Mouse (Mus musculus) macrophage (primary cell): ENCODE results near the gene Itga1. TPM values are rescaled to one million over a fixed set of nuclear protein-coding genes. Genes with fewer than 3 reads are reported as not detected.

Experiments
- H3K27ac ChIP-seq: fragments of 350-480 bp; formaldehyde crosslinking; 2 replicates; pipeline ENCODE4 v1.9.0; 2021
- H3K36me3 ChIP-seq: fragments of 350-480 bp; formaldehyde crosslinking; 2 replicates; pipeline ENCODE4 v1.9.0; 2021; ENCODE audit errors: inconsistent target
- H3K4me3 ChIP-seq: fragments of 350-480 bp; formaldehyde crosslinking; 2 replicates; pipeline ENCODE4 v1.9.0; 2021; ENCODE audit errors: inconsistent target
- H3K79me2 ChIP-seq: fragments of 350-480 bp; formaldehyde crosslinking; 2 replicates; pipeline ENCODE4 v1.9.0; 2021; ENCODE audit errors: inconsistent target
- WGBS: methylation state at CpG from one replicate; pipeline ENCODE4 v1.1.7; 2026; ENCODE audit warnings: inconsistent platforms; ENCODE audit not compliant: missing documents; 5-methylcytosine and 5-hydroxymethylcytosine counted together
- polyA plus RNA-seq: library from polyadenylated mRNA; stranded (reverse); fragments of 250-400 nt; gene quantifications from 3 replicates; pipeline ENCODE4 v1.2.4, GENCODE M21; 2018; ENCODE audit warnings: inconsistent platforms

Gene Itga1
- polyA plus RNA-seq, 1 experiment from 2014 or later = 0.33 TPM

DNA sequence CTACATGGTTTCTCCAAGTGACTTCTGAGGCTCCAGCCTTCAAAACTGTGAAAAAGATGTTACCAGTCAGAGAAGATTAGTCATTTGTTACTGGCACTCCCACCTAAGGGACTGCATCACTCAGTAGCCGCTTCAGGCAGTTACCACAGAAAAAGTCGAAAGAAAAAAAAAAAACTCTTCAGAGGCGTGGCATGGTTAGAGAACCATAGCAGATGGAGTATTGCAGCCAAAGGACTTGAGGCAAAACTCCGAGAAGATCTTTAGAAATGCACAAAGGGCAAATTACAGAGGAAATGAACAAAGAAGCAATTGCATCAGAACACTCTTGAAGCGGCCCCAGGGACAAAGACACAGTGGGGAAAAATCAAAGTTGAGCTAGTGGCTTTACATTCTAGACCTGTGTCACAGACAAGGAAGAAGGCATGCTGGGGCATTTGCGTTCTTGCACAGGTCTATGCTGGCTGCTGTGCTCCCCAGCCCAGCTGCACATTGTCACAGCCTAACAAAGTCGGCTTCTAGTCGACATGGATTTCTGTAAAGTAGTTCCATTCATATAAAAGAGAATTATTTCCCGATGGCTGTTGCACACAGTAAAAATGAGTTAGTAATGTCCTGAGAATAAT, 95.4 kb downstream of the Itga1 start:
- WGBS = 78% methylated on average over 9 of the region's 9 CpGs
- Histone ChIP-seq H3K27ac (no peak overlapping the region), H3K36me3 (no peaks in the 10 kb centered on the region), H3K4me3 (no peak overlapping the region), H3K79me2 (no peaks in the 10 kb centered on the region)

DNA sequence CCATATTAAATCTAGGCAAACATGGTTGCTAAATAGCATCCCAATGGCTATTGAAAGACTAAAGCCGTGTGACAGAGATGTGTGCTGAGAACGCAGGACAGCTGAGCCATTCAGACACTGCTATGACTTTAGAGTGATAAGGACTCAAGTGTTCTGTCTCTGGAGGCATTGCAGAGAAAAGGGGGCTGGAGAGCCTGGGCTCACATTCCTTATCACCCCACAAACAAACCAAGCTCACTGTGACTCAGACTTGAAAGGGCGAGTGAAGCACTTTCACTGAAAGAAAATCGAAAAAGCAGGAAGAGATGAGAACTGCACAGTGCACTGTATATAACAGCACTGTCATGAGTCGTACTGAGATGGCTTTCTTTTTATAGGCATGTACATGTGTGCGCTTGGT, 96.4 kb downstream of the Itga1 start:
- Histone ChIP-seq H3K4me3 (no peak overlapping the region), H3K36me3 (no peaks in the 10 kb centered on the region), H3K79me2 (no peaks in the 10 kb centered on the region), H3K27ac (no peak overlapping the region)
- 79% methylated on average over 6 of the region's 6 CpGs for WGBS

DNA sequence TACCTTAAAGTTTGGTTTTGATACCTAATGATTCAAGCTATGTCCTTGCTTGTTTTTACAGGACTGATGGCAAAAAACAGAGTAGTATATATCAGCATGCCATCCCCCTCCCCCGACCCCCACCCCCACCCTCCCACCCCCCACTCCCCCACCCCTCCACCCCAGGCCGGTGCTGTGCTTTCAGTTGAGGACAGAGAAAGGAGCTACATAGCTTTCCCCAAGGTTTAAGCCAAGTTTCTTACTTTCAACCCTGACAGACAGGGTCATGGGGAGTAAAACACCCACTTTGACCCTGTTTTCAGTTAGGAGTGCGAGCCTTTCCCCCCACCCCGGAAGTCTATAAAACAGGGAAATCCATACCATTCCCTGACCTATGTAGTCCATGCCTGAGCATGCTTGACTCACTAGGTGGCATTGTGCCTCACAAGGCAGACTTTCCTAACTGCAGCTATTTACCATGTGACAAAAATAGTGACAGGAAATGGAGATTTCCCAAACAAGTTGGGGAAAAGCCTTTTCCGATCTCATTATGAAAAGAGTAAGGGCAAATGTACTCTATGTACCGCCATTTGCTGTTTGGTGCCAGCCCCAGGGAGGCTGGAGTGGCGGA, 98.2 kb downstream of the Itga1 start:
- WGBS = 73% methylated on average over 5 of the region's 7 CpGs

DNA sequence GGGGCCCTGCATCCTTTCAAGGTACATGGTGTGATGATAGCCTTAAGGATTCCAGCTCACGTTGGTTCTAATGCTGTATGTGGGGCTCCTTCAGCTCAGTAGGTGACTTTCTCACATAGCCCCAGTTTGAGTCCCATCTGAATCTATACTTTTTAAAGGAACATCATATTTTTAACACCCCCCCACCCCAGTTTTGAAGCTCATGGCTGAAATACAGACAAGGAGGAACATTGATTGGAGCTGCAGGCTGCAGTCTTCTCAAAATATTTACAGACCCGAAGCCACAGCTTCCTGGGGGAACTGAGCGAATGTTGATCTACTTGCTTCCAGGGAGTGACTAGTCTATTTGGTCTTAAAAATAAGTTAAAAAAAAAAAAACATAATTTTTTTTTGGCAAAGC, 98.9 kb downstream of the Itga1 start:
- Histone ChIP-seq H3K27ac (no peak overlapping the region), H3K36me3 (no peaks in the 10 kb centered on the region), H3K4me3 (no peak overlapping the region), H3K79me2 (no peaks in the 10 kb centered on the region)
- WGBS = 68% methylated on average over 3 of the region's 3 CpGs

More for the DNA sequence above, 98.2 kb downstream of the Itga1 start:
- H3K4me3 ChIP-seq = no peak overlapping the region
- no peaks in the 10 kb centered on the region for H3K36me3 ChIP-seq
- no peaks in the 10 kb centered on the region for H3K79me2 ChIP-seq
- H3K27ac ChIP-seq = no peak overlapping the region

DNA sequence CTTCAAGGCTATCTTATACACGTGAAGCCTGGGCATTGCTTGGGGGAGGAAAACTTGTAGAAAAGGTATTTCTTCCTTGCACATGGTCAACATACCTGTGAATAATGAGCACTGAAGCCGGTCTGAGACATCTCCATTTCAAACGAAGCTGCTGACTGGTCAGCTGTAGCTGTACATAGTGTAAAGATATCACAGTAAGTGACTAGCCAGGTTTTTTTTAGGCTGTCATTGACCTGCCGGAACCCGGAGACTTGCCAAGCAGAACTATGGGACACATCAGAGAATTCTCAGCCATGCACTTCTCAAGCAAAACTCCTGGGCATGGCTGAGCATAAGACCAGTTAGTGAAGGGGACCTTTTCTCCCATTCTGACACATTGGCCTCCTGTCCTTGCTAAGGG, 99.6 kb downstream of the Itga1 start:
- H3K4me3 ChIP-seq = no peak overlapping the region

DNA sequence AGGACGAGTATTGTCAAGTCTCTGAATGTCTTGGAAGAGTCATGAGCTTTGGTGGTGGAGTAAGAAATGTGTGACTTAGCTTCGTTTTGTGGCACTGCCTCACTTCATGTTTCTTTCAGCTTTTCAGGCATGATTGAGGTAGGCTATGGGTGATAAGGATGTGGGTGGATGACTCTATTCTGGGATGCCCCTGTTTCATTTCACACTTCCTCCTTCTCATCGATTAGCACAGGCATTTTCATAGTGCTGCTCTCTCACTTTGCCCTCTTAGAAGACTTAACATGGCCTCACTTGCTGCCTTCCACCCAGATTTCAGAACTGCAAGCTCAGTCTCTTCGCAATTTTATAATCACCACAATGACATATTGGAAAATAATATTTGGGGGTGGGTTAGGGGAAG, 102.2 kb downstream of the Itga1 start:
- no peaks in the 10 kb centered on the region for H3K79me2 ChIP-seq
- no peaks in the 10 kb centered on the region for H3K36me3 ChIP-seq

More for the DNA sequence above, 99.6 kb downstream of the Itga1 start:
- WGBS = 94% methylated on average over 5 of the region's 5 CpGs
- no peak overlapping the region for H3K27ac ChIP-seq
- H3K36me3 ChIP-seq = no peaks in the 10 kb centered on the region
- no peaks in the 10 kb centered on the region for H3K79me2 ChIP-seq

DNA sequence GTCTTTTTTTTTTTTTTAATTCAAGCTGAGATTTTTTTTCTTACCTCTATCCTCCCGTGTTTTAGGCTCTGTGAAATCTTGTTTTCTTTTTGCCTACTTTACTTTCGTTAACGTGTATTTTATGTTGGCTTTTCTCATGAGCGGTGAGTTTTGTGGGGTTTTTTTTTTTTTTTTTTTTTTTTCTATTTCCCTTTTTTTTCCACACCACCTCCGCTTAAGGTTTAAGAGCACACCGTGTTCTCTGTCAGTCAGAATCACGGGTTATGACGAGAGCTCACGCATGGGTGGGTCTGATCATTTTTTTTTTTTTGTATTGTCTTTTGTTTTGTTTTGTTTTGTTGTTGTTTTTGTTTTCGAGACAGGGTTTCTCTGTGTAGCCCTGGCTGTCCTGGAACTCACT, 103.7 kb downstream of the Itga1 start:
- 93% methylated on average over 8 of the region's 10 CpGs for whole genome bisulfite sequencing
- Histone ChIP-seq H3K4me3 (no peak overlapping the region), H3K36me3 (no peaks in the 10 kb centered on the region), H3K79me2 (no peaks in the 10 kb centered on the region), H3K27ac (no peak overlapping the region)

More for the DNA sequence above, 102.2 kb downstream of the Itga1 start:
- 57% methylated on average over 4 of the region's 4 CpGs for WGBS
- Histone ChIP-seq H3K27ac (no peak overlapping the region), H3K4me3 (no peak overlapping the region)

DNA sequence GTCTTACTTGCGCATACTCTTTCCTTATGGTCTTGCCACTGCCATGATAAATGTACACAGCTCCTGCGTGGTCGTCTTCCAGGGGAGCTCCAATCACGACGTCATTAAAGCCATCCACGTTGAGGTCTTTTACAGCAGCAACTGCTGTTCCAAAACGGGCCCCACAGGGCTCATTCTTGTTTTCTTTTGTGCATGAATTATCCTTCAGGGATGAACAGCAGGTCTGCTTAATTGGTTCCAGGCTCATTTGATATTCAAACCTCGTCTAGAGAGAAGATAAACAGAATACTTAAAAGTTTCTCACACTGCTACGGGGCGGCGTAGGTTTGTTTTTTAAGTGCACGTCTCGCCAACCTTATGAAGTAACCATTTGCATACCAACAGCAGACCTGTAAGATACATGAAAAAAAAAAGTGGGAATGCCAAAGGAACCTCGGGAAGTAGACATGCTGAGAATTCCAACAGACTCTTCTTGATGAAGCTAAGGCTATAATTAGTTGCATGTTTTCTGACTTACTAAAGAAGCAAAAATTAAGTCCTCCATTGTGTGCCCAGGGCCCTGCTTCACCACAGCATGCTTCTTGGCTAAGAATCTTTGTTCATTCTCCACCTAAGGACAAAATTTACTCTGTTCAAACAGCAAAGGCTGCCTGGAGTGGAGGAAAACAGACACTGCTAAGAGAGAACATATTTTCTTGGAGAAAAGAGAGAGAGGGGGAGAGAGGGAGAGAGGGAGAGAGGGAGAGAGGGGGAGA, 109.3 kb downstream of the Itga1 start:
- WGBS = 87% methylated on average over 14 of the region's 14 CpGs
- H3K79me2 ChIP-seq = no peaks in the 10 kb centered on the region
- H3K27ac ChIP-seq = no peak overlapping the region
- H3K4me3 ChIP-seq = no peak overlapping the region
- no peaks in the 10 kb centered on the region for H3K36me3 ChIP-seq

DNA sequence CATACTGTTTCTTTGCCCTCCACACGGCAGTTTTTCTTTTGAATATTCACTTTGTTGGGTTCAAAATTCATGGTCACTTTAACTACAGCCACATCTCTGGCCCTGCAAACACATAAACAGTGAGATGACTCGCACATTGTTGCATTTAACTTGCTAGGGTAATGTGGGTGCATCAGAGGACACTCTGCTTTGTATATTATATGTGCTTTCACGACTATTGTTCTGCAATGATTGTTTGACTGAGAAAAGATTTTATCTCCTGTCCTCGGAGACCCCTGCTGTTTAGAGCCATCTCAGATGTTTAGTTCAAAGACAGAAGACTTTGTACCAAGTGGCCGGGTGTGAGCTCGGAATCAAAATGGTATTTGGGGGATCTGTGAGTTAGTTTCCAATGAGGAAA, 114.1 kb downstream of the Itga1 start:
- Histone ChIP-seq H3K79me2 (no peaks in the 10 kb centered on the region), H3K4me3 (no peak overlapping the region), H3K36me3 (no peaks in the 10 kb centered on the region), H3K27ac (no peak overlapping the region)
- 85% methylated on average over 6 of the region's 6 CpGs for WGBS

DNA sequence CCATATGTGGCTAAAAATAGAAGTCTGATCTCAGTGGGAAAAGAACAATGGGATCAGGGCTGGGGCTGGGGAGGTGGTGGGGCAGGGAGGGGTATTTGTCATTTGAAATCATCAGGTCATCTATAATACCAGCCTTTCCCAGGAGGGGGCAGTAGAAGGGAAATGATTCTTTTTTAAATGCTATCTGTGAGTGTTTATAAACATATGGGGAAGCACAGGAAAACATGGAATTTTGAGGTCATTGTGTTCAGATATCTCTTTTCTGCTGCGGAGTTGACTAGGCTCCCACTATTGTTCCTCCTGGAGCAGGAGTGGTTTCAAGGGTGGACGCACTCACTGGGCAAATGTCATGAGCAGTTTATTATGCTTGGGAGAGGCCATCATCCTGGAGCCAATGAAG, 114.6 kb downstream of the Itga1 start:
- Histone ChIP-seq H3K36me3 (no peaks in the 10 kb centered on the region), H3K4me3 (no peak overlapping the region), H3K27ac (no peak overlapping the region), H3K79me2 (no peaks in the 10 kb centered on the region)
- 69% methylated on average over 2 of the region's 2 CpGs for WGBS

DNA sequence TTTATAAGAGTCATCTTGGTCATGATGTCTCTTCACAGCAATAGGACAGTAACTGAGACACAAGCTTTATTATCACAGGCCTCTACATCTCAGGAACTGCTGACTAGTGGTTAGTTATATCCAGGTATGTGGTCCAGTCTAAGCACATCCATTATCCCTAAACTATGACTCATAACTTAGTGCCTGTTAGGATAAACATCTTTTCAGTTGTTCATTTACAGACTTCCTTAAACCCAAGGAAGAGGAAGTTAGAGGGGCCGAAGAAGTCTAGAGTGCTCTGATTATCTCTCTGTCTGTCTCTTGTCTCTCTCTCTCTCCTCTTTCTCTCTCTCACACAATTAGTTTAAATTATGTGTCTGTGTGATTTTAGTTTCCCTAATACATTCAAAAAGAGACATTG, 117.1 kb downstream of the Itga1 start:
- 13% methylated on average over 1 of the region's 1 CpGs for WGBS
- Histone ChIP-seq H3K79me2 (no peaks in the 10 kb centered on the region), H3K4me3 (no peak overlapping the region), H3K36me3 (no peaks in the 10 kb centered on the region), H3K27ac (no peak overlapping the region)

DNA sequence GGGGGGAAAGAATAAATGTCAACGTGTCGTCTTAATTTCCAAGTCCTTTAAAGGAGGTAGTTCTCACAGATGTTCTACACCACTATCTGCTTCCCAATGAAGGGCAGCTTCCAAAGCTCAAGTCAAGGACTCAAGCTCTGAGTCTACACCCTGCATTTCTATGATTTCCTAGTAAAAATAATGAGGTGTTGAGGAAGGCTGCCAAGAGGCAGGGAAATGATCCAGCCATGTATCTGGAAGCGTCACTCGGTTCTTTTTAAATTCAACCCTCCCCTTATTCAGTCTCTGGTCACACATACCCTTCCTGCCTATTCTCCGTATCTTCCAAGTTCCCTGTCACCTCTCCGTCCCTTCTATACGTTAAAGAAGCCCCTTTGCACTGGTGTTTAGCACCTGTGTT, 118.6 kb downstream of the Itga1 start:
- Histone ChIP-seq H3K4me3 (no peak overlapping the region), H3K27ac (no peak overlapping the region), H3K79me2 (no peaks in the 10 kb centered on the region), H3K36me3 (no peaks in the 10 kb centered on the region)
- 95% methylated on average over 7 of the region's 7 CpGs for WGBS

DNA sequence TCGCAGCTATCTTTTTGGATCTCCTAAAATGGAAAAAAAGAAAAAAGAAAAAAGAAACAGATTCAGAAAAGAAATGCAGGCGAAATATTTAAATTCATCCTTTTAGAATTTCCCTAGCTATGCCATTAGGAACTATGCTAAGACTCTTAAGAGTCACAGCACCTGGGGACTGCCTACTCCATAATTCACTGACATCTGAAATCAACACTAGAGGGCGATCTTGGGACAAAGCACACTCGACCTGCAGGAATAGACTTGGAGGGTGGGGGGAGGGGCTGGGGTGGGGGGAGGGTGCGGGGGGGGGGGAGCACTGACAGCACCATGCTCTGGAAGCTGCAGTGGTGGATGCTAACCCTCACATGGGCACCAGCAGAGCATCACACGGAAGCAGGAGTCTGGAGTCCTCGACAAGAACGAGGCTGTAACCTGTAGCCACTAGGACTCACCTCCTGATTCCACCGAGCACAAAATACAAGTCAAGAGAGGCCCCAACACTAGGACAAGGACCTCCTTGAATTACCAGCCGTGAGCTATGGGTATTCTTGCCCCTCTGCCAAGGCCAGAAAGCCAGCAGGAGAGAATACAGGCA, 120.8 kb downstream of the Itga1 start:
- WGBS = 66% methylated on average over 9 of the region's 10 CpGs
- Histone ChIP-seq H3K36me3 (no peaks in the 10 kb centered on the region), H3K4me3 (no peak overlapping the region), H3K27ac (no peak overlapping the region), H3K79me2 (no peaks in the 10 kb centered on the region)

DNA sequence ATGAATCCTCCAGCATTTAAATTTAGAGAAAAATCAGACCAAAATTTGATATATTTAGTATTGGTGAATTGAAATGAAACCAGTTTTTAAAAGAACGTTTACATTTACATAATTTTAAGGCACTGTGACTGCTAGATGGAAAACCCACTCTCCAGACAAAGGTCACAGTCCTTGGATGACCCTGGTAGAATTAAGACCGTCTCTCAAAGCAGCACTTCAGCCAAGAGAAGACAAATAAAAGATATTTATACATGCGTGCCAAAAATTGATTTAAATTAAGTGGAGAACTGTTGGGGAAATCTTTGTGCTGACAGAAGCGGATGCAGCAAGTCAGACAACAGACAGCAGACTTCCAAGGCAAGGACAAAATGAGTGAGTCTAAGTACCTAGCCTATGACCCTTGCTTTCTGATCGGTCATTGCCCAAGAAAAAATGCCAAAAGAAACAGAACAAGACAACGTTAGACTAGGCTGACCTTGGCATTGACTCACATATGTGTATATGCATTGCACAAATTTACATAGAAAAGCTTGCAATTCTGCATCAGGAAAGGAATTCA, 127.2 kb downstream of the Itga1 start:
- Histone ChIP-seq H3K79me2 (no peaks in the 10 kb centered on the region), H3K4me3 (no peak overlapping the region), H3K36me3 (no peaks in the 10 kb centered on the region), H3K27ac (no peak overlapping the region)
- WGBS = 97% methylated on average over 6 of the region's 6 CpGs

DNA sequence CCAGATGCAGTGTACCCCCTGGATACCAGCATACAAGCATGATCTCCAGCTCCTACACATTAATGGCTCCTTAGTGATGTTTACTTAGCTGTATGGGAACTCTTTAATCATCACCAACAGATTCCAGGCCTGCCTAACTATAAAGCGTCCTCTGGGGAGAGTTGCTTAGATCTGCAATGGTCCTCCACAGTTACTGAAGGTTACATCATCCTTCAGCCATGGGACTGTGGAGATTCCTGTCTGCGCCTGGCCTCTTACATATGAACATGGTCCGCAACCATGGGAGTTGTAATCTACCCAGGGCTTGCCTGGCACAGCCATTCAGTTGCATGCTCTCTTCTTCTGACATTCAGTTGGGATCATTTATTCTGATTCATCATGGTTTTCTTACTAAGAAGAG, 129.9 kb downstream of the Itga1 start:
- WGBS = 92% methylated on average over 3 of the region's 3 CpGs
- H3K79me2 ChIP-seq = no peaks in the 10 kb centered on the region
- no peak overlapping the region for H3K27ac ChIP-seq
- H3K36me3 ChIP-seq = no peaks in the 10 kb centered on the region
- no peak overlapping the region for H3K4me3 ChIP-seq
